Mouse (Mus musculus): ENCODE results near the gene Nfix.

DNA sequence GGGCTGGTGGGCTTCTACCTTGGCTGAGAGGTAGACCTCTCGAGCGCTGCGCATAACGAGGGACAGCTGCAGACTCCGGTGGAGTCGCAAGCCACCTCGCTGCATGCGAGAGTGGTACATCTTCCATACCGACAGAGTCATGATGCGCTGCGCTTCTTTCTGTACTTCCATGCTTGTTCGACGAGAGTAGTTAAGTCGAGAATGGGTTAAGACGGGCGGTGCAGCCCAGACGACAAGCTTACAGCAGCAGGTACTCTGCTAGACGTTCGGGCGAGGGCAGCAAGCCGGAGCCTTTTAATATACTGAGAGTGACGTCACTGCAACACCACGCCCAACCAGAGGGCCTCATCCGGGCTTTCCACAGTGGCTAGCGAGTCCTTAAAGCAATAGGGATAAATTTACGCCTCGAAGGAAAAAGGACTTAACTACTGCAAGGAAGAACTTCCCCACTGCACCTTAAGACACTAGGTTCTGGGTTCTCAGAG lies 137.5 kb downstream of the Nfix start, which contains the start of gene Ier2:
- TF ChIP-seq CTCF (conservative IDR thresholded peaks at IDR 0.05; ENCODE audit: low read length) (no peak), NANOG (IDR thresholded peaks at IDR 0.05; ENCODE audit: borderline replicate concordance, low read length) (no peak), POU5F1 (IDR thresholded peaks at IDR 0.05; ENCODE audit: borderline replicate concordance, low read length) (no peak)
